Mouse (Mus musculus) liver, adult 2 months (tissue): ENCODE results near the gene Prune1.

Source experiments
- CTCF ChIP-seq: fragments of 200-500 bp; IDR thresholded peaks from 2 replicates; pipeline ENCODE4 v1.5.1; 2011; ENCODE audit warnings: low read depth, low read length, control low read depth
- POLR2A ChIP-seq: fragments of 200-500 bp; IDR thresholded peaks from 2 replicates; pipeline ENCODE4 v1.6.1; 2011; ENCODE audit warnings: low read length, control low read depth; ENCODE audit not compliant: insufficient read depth; ENCODE audit errors: extremely low read depth

GRCm38 (mm10) chr3:95235386-95236301, 46.2 kb downstream of the Prune1 start:
- no peak for TF ChIP-seq CTCF
- TF ChIP-seq POLR2A = no peak
